Mouse (Mus musculus): ENCODE measurements at regions not wholly inside any gene's neighbourhood (a gene's known extent, or its start where the extent isn't known, plus 50 kb on each side); places are given as distances from the start of the nearest gene placed in this dataset.

- TF ChIP-seq CTCF (IDR thresholded peaks at IDR 0.05; ENCODE audit: extremely low read depth, insufficient read length, insufficient replicate concordance, low read depth, low read length) (no peak), POLR2A (IDR thresholded peaks at IDR 0.05; ENCODE audit: low read depth, low read length) (no peak)
These were observed 94.6 kb upstream of the Plcb4 start for GRCm38 (mm10) chr2:135564231-135564630.

Measured in small intestine, adult 2 months (tissue).